Mouse (Mus musculus) lung, postnatal 36 days (tissue): ENCODE measurements around the gene Dglucy.
"Not testable (repeated sequence)": the region's sequence is repeated elsewhere in the genome, so short reads cannot be mapped to it uniquely, and the experiment has no call there.

Experiments used
- DNase-seq: peaks from one replicate; pipeline ENCODE4 v3.0.0; 2022; ENCODE audit warnings: mixed read lengths

Dglucy gene

DNA sequence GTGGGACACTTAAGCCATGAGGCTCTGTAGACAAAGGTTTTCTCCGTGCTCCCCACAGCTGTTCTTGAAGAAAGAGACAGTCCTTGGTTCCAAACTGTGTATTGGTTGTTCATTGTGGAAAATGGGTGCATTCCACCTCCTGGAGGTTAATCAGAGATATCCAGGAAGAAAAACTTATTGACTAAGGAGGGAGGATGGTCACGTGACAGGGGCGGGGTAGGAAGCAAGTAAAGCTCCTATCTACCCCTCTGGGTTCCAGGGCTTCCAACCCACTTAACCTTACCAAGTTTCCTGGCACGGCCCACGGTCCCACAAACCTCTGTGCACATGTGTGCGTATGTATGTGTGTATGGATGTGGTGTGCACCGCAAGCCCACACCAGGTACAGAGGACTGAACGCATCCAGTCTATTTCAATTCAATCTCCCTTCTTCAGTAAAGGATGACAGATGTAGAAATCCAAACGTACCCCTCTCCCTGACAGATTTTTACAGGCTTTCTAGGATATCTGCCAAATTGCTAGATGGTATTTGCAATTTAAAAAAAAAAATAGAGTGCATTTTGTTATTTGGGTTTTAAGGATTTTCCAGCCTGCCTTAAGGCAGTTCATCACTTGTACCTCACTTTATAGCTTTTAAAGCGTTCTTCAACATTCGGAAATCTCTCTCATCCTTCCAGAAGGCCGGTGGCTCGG lies 2.7 kb downstream of the Dglucy start:
- DNase-seq, result no peak

DNA sequence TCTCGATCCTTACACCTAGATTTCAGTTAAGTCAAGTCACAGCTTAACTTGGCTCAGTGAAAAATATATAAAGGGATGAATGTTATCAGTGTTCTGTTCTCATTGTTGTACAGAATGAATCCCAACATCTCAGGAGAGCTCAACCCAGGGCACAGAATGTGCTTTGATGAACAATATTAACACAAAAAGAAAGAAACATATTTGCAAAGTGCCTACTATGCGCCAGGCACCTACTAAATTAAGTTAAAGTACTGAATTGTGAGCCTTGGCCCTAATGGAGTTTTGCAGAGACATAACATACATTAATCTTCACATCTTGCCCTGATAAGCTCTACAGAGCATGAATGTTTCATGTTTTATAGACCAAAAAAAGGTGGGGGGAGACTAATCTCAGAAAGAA lies 5.3 kb downstream of the Dglucy start:
- no peak for DNase-seq

DNA sequence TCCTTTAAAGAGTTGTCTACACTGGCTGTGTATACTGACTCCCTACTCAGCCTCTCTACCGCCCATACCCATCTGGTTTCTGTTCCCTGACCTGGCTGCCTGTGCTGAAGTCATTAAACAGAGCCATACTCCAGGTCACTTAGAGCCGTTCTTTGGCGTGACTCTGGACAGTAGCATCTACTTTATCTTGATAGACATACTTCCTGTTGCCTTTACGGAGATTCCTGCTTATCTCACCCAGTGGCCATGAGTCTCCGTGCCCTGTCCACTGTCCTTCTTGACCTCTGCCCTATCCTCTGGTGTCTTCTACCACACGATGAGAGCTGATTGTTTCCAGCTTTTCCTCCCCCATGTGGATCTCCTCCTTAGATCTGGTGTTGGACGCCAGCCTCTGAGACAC lies 6.5 kb downstream of the Dglucy start:
- DNase-seq, result peak; percentile 54

DNA sequence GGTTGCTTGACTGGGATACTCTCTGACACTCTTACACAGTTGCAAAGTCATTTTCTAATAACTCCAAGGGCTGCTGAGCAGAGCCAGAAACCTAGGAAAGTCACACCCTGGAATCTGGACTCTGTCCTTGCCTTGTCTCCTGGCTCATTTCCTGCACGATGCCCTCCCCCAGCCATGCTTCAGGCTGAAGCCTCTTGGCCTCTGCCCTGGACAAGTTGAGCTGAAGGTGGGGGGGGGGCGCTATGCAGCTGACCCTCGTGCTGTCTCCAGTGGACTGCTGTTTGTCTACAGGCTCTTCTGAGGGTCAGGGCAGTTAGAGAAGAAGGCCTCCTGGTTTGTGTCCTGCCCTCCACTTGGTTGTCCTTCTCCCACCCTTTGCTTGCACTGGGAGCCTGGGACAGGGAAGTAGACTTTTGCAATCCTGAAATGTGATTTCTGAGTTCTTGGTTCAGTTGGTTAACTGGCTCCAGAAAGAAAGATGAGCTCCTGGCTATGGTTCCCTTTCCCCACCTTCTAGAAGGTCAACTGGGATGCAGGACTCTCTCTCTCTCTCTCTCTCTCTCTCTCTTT lies 11.2 kb downstream of the Dglucy start:
- DNase-seq, result no peak

DNA sequence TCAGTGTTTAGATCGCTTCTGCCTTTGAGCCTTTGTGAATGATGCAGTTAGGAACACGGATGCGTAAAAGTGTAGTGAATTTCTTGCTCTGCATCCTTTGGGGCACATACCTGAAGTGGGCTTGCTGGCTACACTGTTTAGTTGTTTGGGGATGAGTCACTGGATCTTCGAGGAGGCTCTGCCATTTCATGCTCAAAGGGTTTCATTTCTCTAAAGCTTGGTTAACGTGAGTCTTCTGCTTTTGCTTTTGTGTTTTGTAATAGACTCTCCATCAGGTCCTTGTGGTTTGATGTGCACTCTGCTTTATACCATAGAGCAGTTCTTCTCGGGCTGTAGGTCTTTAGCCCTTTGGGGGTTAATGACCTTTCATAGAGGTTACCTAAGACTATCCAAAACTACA lies 12.6 kb downstream of the Dglucy start:
- DNase-seq, result no peak

DNA sequence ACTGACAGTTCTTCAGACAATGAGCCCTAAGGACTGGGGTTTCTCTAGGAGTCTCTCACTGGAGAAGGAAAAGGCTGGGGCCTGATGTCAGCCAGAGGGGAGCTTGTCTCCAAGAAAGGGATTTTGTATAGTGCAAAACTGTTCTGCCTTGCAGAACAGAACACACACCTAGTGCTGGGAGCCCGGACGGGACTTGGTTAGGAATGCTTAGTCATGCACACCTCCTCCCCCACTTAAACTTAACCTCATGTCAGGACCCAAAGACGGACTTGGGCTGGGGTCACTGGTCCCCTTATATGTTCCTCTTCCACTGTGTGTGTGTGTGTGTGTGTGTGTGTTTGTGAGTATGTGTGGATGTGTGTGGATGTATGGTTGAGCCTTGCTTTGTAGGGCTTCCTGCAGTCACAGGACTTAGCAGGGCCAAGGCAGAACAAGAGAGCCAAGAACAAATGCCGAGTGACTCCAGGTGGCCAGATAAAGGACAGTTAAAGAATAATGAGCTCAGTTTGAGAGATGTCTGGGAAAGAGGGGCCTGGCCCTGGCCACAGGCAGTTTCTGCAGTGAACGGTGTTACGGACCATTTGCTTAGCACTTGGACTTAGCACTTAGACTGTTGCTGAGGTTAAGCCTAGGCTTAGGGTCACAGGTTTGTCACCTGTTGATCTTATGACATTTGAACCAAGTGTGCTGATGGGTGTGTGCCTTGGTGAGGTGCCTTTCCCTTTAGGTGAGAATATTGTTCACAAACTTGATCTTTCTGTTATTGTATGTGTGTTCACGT lies 15.8 kb downstream of the Dglucy start:
- DNase-seq, result no peak

DNA sequence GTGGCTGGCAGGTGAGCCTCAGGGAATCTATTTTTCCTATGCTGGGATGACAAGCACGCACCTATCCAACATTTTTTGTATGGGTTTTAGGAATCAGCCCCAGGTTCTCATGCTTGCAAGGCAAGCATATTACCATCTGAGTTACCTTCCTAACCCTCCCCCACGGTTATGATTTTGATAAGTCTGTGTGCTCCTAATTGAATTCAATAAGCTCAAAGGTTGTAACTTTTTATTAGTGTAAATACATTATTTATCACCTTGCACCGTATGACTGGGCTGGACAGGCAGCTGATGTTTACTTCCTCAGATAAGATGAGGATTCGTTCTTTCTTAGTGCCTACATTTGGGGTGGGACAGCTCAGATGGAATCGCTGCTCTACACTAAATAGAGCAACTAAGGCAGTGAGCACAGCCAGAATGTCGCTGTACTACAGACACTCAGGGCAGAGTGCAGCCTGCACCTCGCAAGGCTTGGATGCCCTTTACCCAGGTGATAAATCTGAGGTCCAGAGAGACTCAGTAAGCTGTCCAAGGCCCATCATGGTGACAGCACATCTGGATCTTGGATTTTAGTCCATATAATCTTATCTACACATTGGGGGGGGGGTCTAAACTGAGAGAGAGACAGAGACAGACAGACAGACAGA lies 16.7 kb downstream of the Dglucy start:
- DNase-seq, result no peak

DNA sequence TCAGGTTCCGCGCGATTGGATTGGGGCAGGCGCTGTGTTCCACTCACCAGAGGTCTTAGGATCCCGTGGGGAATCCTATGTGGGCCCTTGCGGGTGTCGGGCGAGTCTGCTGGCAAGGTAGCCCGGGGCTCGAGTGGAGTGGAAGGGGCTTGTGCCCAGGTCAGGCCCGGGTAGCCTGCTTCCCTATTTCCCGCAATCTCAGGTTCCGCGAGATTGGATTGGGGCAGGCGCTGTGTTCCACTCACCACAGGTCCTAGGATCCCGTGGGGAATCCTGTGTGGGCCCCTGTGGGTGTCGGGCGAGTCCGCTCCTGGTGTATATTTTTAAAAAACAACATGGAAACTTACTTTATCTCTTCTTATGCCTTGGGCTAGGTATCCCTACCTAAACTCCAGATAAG lies 24.5 kb downstream of the Dglucy start:
- not testable (repeated sequence) for DNase-seq

DNA sequence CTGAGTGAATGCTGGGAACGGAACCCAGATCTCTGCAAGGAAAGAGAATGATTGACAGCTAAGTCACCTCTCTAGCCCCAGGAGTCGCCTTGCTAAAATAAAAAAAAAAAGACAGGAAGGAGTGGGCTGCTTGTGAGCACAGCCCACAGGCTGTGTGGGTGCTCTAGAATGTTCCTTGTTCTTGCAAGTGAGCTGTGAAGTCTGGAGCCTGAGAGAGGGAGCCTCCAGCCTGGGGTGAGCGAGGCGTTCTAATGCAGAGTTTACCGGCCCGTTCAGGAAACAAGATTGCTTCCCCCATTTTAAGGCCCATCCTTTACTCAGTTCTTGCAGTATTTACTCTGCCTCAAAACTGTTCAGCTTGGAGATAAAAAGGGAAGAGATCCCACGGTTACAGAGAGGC lies 28.4 kb downstream of the Dglucy start:
- DNase-seq, result peak; percentile 17

DNA sequence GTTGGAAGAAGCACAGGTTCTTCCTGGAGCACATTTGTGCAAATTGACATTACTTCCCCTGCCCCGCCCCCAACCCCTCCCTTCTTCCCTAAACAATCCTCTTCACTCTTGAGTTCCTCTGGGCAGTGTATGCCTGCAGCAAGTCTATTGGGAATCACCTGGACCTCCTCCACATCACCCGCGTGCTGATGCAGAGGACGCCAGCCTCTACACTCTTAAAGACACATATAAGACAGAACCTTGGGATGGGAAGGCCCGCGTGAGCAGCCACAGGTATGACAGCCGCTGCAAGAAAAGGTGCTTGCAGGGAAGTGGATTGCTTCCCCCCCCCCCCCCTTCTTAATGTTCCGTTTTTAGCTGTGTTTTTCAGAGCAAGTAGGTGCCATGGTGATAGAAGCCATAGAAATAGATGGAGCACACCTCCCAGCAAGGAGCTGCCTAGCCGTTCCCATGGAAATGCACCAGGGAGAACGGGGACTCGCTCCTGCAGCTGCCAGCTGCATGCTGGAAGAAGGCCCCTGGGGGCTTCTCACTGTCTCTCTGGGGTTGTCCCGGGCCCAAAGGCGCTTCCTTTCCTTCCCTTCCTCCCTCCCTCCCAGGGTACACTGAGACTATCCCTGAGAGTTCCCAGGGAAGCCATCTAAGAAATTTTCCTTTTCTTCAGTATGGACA lies 29.9 kb downstream of the Dglucy start:
- no peak for DNase-seq

DNA sequence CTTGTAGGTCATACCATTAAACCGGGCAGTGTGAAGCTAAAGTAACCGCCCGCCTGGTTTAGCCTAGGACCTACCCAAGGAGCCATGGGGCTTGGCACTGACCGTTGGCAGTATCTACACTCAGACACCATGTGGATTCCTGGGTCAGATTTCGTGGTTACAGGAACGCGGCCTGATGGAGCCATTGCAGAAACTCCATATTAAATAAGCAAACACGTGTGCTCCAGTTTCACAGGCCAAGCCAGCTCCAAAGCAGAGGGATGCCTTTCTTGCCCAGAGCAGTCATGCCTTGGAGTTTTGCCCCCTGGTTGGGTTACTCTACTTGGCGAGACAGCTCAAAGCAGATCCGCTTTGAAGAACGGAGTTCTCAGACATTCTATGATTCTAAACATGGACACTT lies 31.7 kb downstream of the Dglucy start:
- no peak for DNase-seq

DNA sequence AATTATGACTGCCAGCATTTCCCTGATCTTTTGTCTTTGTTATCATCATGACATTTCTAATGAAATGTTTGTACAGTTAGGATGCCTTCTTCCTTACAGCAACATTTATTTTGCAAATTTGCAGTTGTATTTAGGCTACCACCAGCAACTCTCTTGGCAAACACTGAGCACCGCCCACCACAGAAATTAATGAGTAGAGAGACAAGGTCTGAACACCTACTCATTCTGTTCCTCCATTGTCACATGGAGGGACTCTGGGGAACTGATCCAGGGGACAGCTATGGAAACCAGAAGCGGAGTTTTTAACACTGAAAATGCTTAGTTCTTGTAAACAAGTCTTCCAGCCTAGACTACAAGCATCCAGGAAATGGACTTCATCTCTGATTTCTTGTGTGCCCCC lies 35.0 kb downstream of the Dglucy start:
- DNase-seq, result no peak

DNA sequence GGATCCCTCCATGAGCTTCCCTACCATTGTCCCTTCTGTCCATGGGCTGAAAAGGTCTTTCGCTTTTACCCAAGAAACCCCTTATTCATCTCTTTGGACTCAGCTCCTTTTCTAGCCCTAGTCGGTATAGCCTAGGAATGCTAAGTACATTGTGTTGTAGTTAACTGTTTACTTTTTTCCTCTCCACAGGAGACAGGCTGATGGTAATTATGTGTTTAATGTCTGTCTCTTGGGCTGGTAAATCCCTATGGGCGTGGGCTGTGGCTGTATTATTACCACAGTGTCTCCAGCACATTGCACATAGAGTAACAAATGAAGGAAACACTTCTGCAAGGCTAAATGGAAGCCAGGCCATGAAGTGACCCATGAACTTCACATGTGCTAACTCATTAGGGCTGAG lies 35.8 kb downstream of the Dglucy start:
- DNase-seq, result no peak

DNA sequence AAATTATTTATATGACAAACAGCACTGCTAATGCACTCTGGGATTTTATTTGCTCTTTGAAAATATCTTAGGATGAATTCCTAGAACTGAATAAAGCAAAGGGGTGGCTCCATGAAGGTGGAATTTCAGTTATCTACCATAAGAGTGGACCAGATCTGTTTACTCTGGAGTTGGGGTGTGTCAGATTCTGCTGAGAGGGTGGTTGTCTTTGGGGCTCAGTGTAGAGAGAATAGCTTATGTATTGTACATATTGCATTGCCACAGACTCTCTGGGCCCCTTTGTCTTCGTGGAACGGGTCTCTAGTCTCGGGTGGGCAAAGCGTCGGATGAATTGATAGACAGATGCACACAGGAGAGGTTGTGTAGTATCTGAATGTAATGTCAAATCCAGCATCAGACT lies 38.0 kb downstream of the Dglucy start:
- DNase-seq, result no peak

DNA sequence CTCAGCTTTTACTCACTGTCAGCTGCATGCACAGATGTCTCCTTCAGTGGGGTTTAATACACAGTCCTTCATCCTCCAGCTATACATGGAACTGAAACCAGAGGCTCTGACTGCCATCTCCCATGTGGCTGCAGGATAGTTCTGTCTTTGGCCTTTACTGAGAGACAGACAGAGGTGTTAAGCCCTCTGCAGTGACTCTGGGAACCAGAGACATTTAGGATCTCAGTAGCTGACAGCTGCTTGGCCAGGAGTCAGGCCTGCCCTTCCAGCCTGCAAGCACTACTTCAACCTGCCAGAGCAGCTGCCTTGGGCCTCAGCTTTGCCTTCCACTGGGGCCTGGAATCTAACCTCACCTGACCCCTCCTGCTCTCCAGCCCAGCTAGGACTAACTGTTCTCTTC lies 41.1 kb downstream of the Dglucy start:
- DNase-seq, result no peak

DNA sequence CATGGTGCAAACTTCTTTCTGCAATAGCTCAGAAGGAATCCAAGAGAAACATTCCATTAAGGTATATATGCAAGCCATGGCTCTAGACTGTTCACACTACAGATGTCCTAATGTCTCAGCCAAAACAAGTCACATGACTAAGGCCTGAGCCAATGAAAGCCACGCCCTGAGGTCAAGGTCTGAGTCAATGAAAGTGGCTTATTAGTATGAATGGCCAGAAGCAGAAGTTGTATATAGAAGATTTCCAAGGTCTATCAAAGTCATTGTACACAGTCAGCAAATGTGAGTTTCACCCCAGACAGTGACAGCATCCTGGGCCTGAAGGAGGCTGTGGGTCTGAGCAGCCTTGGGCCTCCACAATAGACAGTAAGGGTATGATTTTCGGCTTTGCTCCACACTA lies 52.2 kb downstream of the Dglucy start:
- DNase-seq, result peak; percentile 15

DNA sequence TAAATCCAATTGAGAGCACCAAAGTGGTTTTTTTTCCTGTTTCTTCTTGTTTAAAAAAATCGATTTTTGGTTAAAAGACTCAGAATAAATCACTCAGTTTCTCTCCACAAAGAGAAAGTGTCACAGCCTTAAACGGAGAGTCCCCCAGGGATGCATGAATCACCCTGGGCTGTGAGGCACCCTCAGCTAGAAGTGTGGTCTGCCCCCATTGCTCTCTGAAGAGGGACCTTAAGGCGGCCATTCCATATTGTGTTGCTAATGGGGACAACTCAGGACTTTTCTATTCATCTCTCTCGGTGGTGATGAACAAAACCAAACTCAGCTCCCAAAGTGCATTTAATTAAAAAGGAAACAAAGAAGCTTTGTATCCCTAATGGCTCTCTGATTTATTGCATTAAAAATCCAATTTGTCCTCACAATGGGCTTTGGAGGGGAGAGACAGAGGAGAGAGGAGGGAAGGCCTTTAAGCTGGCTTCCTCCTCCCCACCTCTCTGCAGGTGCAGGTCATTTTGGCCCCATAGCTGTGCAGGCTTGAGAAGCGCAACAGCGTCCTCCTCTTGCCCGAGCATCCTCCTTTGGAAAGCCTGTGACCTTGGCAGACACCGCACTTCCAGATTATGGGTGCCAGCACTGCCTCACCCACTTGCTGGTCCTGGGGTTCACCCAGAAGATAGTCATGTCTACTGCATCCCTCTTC lies 52.9 kb downstream of the Dglucy start:
- no peak for DNase-seq

DNA sequence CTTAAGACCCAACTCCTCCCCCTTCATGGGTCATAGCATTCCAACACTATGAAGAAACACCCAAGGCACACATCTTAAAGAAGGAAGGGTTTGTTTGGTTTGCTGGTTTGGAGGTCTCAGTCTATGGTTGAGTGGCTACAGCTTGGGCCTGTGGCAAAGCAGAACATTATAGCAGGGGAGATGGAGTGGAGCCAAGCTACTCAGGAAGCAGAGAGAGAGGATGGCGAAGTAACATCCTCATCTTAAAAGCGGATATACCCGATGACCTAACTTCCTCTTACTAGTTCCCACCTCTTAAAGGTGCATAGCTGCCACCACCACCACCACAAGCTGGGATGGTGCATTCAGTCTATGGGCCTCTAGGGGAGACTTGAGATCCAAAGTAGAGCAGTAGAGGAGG lies 58.4 kb downstream of the Dglucy start:
- peak; percentile 47 for DNase-seq

DNA sequence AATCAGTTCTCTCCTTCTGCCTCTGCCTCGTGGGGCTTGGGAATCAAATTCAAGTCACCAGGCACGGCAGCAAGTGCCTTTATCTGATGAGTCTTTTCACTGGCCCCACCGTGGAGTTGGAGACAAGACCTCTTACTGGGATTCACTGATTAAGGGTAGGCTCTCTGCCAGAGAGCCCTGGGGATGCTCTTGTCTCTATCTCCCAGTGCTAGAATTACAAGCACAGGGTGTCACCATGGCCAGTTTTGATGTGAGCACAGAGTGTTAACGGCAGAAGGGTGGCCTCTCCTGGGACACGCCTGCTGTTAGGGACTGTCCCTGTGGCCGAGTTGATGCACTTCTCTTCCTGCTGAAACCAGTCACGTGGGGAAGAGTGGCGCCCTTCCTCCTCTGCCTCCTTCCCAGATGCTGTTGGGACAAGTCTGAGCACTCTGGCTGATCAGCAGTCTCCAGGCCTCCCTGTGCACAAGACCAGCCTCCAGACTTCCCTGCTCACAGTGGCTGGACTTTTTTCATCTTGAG lies 60.3 kb downstream of the Dglucy start:
- DNase-seq, result peak; percentile 28

DNA sequence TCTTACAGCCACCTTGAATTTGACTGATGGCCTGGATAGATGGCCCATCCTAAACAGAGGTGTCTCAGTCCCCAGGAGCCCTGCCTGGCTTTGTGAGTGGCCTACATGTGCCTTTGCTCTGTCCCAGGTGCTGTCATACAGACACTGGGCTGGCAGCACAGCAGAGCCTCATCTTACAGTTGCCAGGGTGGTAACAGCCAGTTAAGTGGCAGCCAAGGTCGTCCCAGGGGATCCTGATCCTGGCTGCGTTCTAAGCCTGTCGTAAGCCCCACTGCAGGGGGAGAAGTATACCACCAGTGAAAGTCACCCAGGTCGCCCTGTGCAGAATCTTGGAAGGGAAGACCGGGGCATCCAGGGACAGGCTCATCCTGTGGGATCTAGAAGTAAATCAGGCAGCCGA lies 61.1 kb downstream of the Dglucy start:
- no peak for DNase-seq

DNA sequence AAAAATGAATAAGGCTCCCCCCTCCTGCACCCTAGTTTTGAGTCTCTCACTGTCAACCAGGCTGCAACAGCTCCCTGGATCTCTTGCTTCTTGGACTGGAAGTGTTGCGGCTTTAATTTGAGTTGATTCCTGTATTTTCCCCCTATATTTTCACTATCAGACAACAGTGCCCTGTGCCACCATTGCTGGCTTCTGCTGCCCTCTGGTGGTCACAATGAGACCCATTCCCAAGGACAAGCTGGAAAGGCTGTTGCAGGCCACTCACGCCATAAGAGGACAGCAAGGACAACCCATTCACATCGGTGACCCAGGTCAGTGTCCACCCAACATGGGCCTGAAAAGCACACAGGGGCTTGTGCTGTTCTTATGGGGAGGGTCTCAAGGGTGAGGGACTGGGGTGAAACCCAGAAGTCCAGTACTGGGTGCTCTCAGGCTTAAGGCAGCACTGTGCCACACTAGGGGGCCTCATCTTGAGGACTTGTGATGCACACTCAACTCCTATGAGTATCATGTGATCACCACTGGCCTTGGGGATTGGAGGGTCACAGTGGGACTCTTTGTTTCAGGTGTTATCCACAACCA lies 62.4 kb downstream of the Dglucy start:
- peak; percentile 93 for DNase-seq

DNA sequence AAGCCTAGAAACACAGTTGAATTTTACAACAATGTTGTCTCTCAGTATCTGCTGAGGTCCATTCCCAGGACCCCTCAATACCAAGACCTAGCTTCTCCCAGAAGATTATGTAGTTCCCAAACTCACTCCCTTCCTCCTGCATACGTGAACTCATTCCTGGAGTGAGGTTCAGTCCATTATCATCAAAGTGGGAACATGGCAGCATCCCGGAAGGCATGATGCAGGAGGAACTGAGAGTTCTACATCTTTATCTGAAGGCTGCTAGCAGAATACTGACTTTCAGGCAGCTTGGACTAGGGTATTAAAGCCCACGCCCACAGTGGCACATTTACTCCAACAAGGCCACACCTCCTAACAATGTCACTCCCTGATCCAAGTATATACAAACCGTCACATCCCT lies 64.3 kb downstream of the Dglucy start:
- no peak for DNase-seq
